Mouse (Mus musculus) hindbrain, embryonic 11.5 days (tissue): ENCODE measurements around the gene Ddx39b. TPM values are rescaled to one million over a fixed set of nuclear protein-coding genes. Genes with fewer than 3 reads are reported as not detected.

Experiments used
- ATAC-seq: fragments of 200-750 bp; cut with Nextera tagmentation; 2 replicates; pipeline ENCODE4 v1.8.0; 2017; ENCODE audit warnings: mild to moderate bottlenecking, moderate TSS enrichment, moderate library complexity; ENCODE audit not compliant: low FRiP score
- DNase-seq: peaks from one replicate; pipeline ENCODE4 v3.0.0-alpha.2; 2015; ENCODE audit warnings: low spot score
- H3K27ac ChIP-seq: fragments of 300-500 bp; sonication (generic); 2 replicates; pipeline ENCODE4 v1.5.1; 2014; ENCODE audit warnings: mild to moderate bottlenecking, low read depth, low read length
- H3K27me3 ChIP-seq: fragments of 300-500 bp; sonication (generic); 2 replicates; pipeline ENCODE4 v1.6.1; 2014; ENCODE audit warnings: mild to moderate bottlenecking, low read length, moderate library complexity, mixed read lengths; ENCODE audit not compliant: control insufficient read depth, insufficient read depth
- H3K36me3 ChIP-seq: fragments of 300-500 bp; sonication (generic); 2 replicates; pipeline ENCODE4 v1.6.1; 2014; ENCODE audit warnings: mild to moderate bottlenecking, low read length, moderate library complexity, mixed read lengths; ENCODE audit not compliant: control insufficient read depth, insufficient read depth
- H3K4me1 ChIP-seq: fragments of 300-500 bp; sonication (generic); replicated peaks from 2 replicates; pipeline ENCODE4 v1.6.1; 2014; ENCODE audit warnings: low read length, mixed read lengths; ENCODE audit not compliant: control insufficient read depth, insufficient read depth
- H3K4me2 ChIP-seq: fragments of 300-500 bp; sonication (generic); replicated peaks from 2 replicates; pipeline ENCODE4 v1.6.1; 2014; ENCODE audit warnings: mild to moderate bottlenecking, low read depth, low read length
- H3K4me3 ChIP-seq: fragments of 300-500 bp; sonication (generic); 2 replicates; pipeline ENCODE4 v1.5.1; 2014; ENCODE audit warnings: low read depth, low read length
- H3K9ac ChIP-seq: fragments of 300-500 bp; sonication (generic); 2 replicates; pipeline ENCODE4 v1.6.1; 2014; ENCODE audit warnings: low read depth, low read length
- H3K9me3 ChIP-seq: fragments of 300-500 bp; sonication (generic); 2 replicates; pipeline ENCODE4 v1.6.1; 2016; ENCODE audit warnings: low read length; ENCODE audit not compliant: control insufficient read depth
- WGBS: fragments of 180-500 bp; shearing (Covaris S2); extraction: QIAGEN DNeasy Blood & Tissue Kit; methylation state at CpG from one replicate; pipeline ENCODE4 v1.1.7; 2014; 5-methylcytosine and 5-hydroxymethylcytosine counted together
- polyA plus RNA-seq: library from polyadenylated mRNA; unstranded; fragments of >200 nt; fragmentation: Nextera tagmentation; extraction: Ambion mirVana; gene quantifications from 2 replicates; pipeline ENCODE4 v1.2.1, GENCODE M21; 2014

Gene Ddx39b
- polyA plus RNA-seq, 1 experiment from 2014 or later: 633 TPM

DNA sequence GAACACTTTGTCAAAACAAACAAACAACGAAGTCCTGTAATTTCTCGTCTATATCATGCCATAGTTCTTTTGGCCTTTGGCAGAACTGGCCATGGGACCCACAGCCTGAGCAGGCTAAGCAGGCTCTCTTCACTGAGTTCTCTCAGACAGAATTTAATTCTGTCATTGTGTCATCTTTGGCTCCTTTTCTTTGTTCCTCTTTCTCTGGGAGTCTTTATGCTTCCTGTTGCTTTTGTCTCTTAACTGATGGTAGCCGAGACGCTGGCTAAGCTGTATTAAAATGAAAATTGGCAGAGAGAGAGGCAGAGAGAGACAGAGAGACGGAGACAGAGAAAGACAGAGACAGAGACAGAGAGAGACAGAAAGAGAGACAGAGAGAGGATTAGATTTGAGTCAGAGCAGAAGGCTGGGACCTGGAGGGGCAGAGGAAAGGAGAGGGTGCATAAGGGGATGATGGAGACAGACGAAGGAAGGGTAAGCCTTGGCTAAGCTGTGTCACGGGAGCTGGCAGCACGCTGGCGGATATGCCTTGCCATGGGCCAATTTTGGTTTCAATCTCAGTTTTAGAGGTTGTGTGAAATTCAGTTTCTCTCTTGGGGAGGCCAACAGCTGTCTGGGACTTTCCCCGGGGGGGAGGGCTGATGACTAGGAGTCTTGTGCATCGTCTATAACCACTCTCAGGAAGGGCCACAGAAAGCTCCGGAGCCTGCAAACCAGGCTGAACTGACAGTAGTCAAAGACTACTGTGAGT, 31.6 kb upstream of the Ddx39b start:
- H3K27me3 ChIP-seq: no peaks in the 10 kb centered on the region
- ATAC-seq (no peak), DNase-seq (no peak)
- H3K4me2 ChIP-seq: no peak overlapping the region
- no peak overlapping the region for H3K27ac ChIP-seq
- WGBS: 79% methylated on average over 12 of the region's 12 CpGs
- H3K36me3 ChIP-seq: no peaks in the 10 kb centered on the region
- H3K4me1 ChIP-seq: no peaks in the 10 kb centered on the region
- no peak overlapping the region for H3K4me3 ChIP-seq
- H3K9me3 ChIP-seq: no peaks in the 10 kb centered on the region
- H3K9ac ChIP-seq: no peak overlapping the region

DNA sequence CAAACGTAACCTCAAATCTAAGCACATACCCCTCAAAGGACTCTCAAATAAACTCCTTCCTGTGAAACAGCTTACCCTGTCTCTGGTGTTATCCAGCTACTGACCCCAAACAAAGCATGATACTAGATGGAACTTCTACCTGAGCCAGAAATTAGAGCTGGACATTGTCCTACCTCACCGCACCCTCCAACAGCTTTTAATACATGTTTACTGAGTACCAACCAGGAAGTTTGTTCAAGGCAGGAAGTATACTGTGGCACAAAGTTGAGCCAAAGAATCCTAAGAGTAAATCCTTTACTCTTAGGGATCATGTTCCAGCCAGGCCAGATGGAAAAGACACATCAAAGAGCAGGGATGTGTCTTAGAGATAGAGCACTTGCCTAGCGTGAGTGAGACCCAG, 31.0 kb upstream of the Ddx39b start:
- no peak overlapping the region for H3K9ac ChIP-seq
- 83% methylated on average over 3 of the region's 3 CpGs for WGBS
- ATAC-seq (no peak), DNase-seq (no peak)
- H3K9me3 ChIP-seq: no peaks in the 10 kb centered on the region
- no peaks in the 10 kb centered on the region for H3K4me1 ChIP-seq
- H3K27ac ChIP-seq: no peak overlapping the region
- no peak overlapping the region for H3K4me2 ChIP-seq
- no peaks in the 10 kb centered on the region for H3K36me3 ChIP-seq
- no peak overlapping the region for H3K4me3 ChIP-seq
- no peaks in the 10 kb centered on the region for H3K27me3 ChIP-seq

DNA sequence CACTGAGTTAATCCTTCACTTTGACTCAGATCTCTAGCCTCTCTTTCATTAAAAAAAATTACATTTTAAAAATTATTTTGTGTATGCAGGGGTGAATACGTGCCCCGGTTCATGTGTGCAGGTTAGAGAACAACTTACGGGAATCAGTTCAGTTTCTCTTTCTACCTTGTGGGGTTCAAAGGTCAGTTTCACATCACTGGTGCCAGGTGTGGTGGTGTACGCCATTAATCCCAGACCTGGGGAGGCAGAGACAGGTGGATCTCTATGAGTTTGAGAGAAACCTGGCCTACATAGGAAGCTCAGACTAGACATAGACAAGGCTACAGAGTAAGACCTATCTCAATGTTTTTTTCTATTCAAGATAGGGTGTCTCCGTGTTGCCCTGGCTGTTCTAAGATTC, 28.5 kb upstream of the Ddx39b start:
- Histone ChIP-seq H3K27me3 (no peaks in the 10 kb centered on the region), H3K9ac (no peak overlapping the region), H3K9me3 (no peaks in the 10 kb centered on the region), H3K27ac (no peak overlapping the region), H3K36me3 (no peaks in the 10 kb centered on the region), H3K4me1 (no peaks in the 10 kb centered on the region), H3K4me2 (no peak overlapping the region), H3K4me3 (no peak overlapping the region)
- ATAC-seq (no peak), DNase-seq (no peak)
- 93% methylated on average over 5 of the region's 5 CpGs for WGBS

DNA sequence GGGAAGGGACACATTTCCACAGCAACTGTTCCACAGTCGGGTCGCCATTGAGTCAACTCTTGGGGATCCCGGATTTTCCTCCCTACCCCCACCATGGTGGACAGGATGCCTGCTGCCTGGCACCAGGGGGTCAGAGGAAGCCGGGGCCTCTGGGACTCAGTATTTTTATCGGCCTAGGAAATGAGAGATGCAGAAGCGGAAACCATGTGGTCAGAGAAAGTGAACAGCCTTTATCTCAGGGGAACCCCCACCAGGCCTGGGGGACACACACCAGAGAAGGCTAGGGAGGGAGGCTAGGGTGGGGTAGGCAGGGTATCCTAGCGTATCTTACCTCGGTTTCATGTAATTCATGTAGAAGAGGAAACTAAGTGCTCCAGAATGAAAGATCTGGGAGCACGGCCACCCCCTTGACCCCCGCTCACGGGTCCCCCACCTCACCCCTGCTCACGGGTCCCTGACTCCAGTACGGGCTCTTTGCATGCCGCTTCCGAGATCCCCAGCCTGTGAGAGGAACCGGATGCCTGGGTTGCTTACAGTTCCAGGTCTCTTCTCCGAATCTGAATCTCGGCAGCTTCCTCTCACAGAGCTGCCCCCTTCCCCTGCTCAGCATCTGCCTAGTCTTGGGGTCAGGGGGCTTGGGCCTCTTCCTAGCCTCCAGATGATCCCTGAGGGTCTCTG, 22.9 kb upstream of the Ddx39b start:
- Histone ChIP-seq H3K4me1 (no peaks in the 10 kb centered on the region), H3K4me3 (no peak overlapping the region), H3K36me3 (no peaks in the 10 kb centered on the region), H3K9ac (no peak overlapping the region), H3K27ac (no peak overlapping the region), H3K4me2 (no peak overlapping the region), H3K9me3 (no peaks in the 10 kb centered on the region), H3K27me3 (no peaks in the 10 kb centered on the region)
- ATAC-seq (no peak), DNase-seq (no peak)
- WGBS: 85% methylated on average over 18 of the region's 18 CpGs

DNA sequence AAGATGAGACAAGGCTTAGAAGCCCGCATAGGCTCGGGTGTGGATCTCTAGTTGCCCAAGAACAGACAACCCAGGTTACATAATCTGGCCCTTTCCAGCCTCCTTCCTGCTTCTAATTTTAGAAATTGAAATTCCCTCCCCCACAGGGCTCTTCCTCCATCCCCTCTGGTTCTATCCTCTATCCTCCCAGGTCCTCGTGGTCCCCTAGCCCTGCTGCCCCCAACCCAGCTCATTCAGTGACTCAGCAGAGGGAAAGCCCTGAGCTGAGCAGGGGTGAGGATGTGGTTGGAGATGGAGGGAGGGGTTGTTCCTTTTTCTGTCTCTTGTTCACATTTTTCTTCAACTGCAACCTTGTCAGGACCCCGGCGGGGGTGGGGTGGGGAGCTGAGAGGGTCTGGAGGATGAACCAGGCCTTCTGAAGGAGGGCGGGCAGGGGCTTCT, 21.9 kb upstream of the Ddx39b start:
- Histone ChIP-seq H3K27me3 (no peaks in the 10 kb centered on the region), H3K9me3 (no peaks in the 10 kb centered on the region), H3K4me1 (no peaks in the 10 kb centered on the region), H3K4me3 (no peak overlapping the region), H3K36me3 (no peaks in the 10 kb centered on the region), H3K9ac (no peak overlapping the region), H3K27ac (no peak overlapping the region), H3K4me2 (no peak overlapping the region)
- ATAC-seq (no peak), DNase-seq (no peak)
- 92% methylated on average over 6 of the region's 6 CpGs for WGBS

DNA sequence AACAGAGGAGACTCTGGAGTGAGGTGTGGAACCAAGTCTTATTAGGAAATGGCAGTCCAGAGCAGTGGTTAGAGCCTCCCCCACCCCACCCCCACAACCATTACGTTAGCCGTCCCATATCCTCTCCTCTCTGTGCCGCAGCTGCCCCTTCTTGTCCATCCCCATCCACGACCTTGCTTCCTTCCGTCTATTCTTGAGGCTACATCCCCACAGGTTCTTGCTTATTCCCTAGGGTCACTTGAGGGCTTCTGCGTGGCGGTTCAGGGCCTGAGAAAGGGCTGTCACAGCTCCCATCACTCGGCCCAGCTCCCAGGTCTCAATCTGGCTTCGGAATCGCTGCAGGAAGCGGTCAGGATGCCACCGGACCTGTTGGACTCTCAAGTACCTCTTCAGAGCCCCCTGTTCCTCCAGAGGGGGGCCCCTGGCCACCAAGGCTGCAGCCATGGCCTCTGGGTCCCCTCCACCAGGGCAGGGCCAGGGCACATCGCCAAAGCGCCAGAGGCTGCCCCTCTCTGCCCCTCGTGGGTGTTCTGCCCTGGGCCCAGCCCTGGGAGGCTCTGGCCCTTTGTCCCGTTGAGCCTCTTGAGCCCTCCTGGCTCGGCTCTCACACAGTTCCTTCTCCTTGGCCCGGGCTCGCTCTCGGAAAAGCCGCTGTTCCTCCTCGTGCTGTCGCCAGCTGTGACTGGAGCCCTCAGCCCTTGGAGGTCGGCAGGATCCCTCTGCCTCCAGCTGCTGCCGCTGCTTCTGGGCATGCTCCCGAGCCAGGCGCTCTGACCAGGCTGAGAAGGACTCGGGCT, 21.2 kb upstream of the Ddx39b start, which contains the start of gene Gm16181:
Gene Gm16181 (plus strand): TSS at position 679 of the 797 bp plus-strand sequence.
- Histone ChIP-seq H3K36me3 (0 out of 2 replicates have a peak, but pooled peaks cover 5% of the 10 kb centered on the region), H3K4me1 (no peaks in the 10 kb centered on the region), H3K27me3 (no peaks in the 10 kb centered on the region), H3K9ac (no peak within 1 kb of the TSS), H3K9me3 (no peaks in the 10 kb centered on the region), H3K4me3 (no peak within 1 kb of the TSS), H3K4me2 (no peak within 1 kb of the TSS), H3K27ac (no peak within 1 kb of the TSS)
- no peak for DNase-seq
- WGBS: 73% methylated on average over 26 of the region's 28 CpGs
- ATAC-seq: no peak

DNA sequence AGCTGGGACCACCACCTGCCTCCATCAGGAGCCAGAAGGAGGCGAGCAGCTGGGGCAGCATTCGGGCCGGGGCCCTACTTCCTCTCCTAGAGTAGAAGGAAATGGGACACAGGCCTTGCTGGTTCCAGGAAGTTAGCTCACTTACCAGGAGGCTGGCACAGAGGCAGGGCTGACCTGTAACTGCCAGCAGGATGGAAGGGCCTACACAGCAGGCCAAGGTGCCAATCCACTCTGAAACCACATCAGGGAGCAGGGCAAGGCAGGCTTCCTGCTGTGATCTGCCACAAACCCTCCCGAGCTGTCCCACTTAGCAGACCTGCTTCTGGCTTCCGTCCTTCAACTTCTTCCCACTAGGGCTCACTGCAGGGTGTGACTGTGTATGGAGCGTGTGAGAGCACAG, 19.2 kb upstream of the Ddx39b start:
- Histone ChIP-seq H3K27me3 (no peaks in the 10 kb centered on the region), H3K27ac (no peak overlapping the region), H3K9me3 (no peaks in the 10 kb centered on the region), H3K4me3 (no peak overlapping the region), H3K4me1 (no peaks in the 10 kb centered on the region), H3K36me3 (0 out of 2 replicates have a peak, but pooled peaks cover 5% of the 10 kb centered on the region), H3K4me2 (no peak overlapping the region), H3K9ac (no peak overlapping the region)
- ATAC-seq (no peak), DNase-seq (no peak)
- 79% methylated on average over 6 of the region's 6 CpGs for WGBS

DNA sequence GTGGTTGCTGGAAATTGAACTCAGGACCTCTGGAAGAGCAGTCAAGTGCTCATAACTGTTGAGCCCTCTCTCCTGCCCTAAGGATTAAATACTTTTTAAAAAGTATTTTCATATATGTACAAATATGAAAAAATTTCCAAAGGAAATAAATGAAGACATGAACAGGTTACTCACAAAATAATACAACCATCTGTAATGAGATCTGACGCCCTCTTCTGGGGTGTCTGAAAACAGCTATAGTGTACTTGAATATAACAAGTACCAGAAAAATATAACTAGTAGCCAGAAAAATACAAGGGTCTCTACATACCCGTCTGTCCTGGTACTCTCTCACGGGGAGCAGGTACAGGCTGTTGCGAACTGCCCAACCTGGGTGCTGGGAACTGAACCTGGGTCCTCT, 16.9 kb upstream of the Ddx39b start:
- Histone ChIP-seq H3K4me2 (no peak overlapping the region), H3K27ac (no peak overlapping the region), H3K27me3 (no peaks in the 10 kb centered on the region), H3K9me3 (no peaks in the 10 kb centered on the region), H3K9ac (no peak overlapping the region), H3K36me3 (0 out of 2 replicates have a peak, but pooled peaks cover 5% of the 10 kb centered on the region), H3K4me3 (no peak overlapping the region), H3K4me1 (no peaks in the 10 kb centered on the region)
- DNase-seq (no peak), ATAC-seq (no peak)
- WGBS: 96% methylated on average over 4 of the region's 4 CpGs
